Mouse (Mus musculus) kidney, adult 11 months (tissue): ENCODE data around the gene Phrf1.

Experiments used
- DNase-seq: peaks from one replicate; pipeline ENCODE4 v3.0.0; 2022

Gene Phrf1

DNA sequence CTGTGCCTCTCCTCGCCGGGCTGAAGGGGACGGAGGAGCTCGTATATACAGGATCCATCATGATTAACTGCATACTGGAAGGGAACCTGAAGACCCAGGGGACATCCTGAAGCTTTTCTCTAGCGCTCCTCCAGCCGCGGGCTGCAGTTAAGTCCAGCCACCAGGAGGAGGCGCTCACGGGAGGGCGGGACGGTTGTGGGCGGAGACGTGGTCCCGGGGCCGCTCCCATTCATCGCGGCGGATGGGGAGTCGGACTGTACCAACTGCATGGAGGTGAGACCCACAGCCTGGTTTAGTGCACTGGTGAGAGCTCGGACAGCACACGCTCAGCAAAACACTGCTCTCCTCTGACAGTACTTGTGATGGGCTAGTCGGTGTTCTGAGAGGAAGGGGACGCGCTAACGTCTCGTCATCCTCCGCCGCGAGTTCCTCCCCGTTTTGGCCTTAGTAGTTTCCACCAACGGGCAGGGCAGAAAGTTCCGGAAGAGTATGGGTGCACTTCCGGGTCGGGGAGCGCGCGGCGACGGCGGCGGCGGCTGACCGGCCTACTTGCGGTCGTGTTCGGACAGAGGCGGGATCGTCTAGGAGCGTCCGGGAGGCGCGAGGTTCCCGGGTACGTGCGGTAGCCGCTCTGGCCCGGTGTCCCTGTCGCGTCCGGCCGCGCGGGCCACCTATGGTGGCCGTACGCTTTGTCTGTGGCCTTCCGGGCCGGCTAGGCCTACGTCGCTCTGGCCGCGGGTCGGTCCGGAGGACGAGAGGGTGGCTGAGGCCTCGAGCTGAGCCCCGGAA is at the start of gene Phrf1:
TSS of gene Phrf1 (plus strand) at position 506 of the 789 bp plus-strand sequence.
- DNase-seq: peak; percentile 85

GRCm38 (mm10) chr7:141188194-141188593 is 40.4 kb upstream of the Phrf1 start:
- DNase-seq: no peak

DNA sequence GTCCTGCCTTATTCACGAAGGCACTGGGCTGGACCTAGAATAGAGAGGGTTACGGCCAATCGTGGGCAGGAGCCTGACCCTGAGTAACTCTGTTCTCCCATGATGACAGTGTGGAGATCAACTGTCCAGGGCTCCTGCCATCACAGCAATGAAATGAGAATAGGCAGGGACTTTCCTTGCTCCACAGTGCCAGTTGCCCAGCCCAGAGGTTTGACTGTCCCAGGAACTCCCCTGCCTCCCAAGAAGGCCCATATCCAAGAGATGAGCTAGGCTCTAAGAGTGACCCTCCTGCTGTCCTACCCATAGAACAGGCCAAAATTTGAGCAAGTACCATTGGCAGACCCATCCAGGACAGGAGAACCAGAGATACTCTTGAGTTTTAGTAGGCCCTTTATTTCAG is 39.9 kb upstream of the Phrf1 start:
- DNase-seq: no peak

DNA sequence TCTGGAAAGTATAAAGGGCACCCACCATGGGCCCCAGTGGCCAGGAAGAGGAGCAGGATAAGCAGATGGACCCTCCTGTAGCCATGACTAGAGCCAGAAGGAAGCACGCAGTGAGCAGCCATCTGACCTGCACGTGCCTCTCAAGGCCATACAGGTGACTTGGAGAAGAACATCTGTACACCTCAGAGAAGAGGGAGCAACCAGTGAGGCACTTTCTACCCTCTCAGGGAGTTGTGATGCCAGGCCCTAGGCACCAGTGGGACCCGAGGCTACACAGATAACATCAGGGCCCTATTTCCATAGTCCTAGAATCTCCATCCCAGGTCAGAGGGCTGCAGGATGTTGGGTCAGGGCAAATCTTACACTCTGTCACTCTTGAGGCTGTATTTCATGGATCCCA is 38.4 kb upstream of the Phrf1 start:
- no peak for DNase-seq

GRCm38 (mm10) chr7:141191036-141191435 is 37.5 kb upstream of the Phrf1 start:
- peak; percentile 53 for DNase-seq

- no peak for DNase-seq
These were observed 36.5 kb upstream of the Phrf1 start for GRCm38 (mm10) chr7:141191796-141192685.

- DNase-seq: no peak
These were observed 35.7 kb upstream of the Phrf1 start for GRCm38 (mm10) chr7:141192776-141193347.

DNA sequence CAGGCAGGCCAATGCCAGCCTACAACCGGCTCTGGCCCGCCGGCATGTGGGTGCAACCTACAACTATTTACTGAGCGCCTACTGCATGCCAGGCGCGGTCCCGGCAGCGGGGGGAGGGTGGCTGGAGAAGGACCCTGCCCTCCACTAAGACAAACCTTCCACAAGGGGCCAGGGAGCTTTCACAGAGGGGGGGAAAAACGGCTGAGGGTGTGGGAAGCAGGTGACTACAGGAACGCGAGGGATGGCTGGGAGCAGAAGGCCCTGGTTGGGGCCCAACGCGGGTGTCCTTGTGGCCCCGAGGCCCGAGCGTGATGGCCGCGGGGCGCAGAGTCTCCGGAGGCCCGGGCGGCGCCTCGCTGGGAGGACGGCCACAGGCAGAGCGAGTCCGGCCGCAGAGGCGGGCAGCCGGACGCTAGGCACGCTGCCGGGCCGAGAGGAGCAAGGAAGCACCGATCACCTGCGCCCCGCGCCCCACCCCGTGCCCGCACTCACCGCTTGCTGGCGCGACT is 35.2 kb upstream of the Phrf1 start:
- peak; percentile 57 for DNase-seq

DNA sequence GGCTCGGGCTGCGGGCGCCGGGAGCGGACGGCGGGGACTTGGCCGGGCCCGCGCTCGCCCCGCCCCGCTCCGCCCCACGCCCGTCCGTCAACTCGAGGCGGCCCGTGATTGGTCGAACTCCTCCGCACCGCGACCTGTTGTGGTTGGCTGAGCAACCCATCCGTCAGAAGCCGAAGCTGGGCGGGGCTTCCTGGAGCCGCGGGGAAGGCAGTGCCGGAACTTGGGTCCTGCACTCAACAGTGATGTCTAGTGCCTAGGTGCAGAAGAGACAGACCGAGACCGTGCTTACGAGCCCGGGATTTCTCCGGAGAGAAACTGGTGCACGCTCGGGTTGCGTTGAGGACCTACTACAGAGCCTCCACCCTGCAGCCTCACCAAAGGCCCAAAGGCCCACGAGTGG is 34.6 kb upstream of the Phrf1 start, which contains the start of the genes Hras and Lrrc56:
TSS of gene Hras (minus strand) at position 58 of the 400 bp plus-strand sequence.
TSS of gene Lrrc56 (plus strand) at position 210 of the 400 bp plus-strand sequence.
- peak; percentile 97 for DNase-seq

DNA sequence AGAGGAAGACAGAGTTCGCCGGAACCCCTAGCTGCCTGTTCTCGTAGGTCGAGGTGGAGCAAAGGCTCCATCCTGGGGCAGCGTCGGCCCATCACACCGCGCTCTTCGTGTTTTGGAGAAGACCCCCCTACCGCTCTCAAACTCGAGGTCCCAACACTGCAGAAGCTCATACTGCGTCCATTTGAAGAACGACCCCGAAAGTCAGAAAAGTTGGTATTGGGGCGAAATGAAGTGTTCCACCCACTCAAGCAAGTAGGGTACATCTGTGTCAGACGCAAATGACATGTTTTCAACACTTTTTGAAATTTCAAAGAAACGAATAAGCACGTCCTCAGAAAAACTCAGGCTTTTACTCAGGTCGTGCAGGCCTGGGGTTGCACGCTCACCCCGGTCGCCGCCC is 34.2 kb upstream of the Phrf1 start:
- DNase-seq: no peak

DNA sequence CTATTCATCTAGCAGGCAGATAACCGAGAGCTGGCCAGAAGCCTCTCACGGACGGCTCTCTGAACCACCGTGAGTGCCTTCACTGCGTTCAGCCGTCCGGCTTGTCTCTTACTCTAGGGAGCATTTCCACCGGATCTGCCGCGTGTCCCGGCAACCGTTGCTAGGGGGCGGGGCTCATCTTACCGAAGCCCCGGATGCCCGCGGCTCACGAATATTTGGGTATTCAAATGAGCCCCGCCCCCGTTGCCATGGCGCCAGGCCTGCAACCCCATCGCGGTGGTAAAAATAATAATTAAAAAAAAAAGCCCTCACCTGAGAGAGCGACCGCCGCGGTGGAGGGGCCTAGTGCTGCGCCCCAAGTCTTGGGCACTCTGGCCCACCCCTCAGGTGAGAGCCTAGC is 33.8 kb upstream of the Phrf1 start:
- peak; percentile 92 for DNase-seq

DNA sequence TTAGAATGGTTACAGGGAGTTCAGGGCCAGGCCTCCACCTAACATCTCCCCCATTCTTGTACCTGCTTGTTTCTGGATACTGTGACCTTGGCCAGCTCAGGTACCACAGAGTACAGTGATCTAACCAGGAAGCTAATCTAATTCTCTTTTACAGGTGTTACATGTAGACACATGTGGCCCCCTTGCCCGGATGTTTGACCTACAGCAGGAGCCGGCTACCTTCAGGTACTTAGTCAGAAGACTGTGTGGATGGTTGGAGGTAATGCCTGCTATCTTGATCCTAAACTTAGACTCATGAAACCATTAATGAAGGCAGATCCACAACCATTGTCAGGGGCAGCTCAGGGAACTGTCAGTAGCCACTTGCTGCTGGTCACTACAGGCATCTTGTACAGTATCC is 32.8 kb upstream of the Phrf1 start:
- no peak for DNase-seq

GRCm38 (mm10) chr7:141196619-141197282 is 31.8 kb upstream of the Phrf1 start:
- no peak for DNase-seq

DNA sequence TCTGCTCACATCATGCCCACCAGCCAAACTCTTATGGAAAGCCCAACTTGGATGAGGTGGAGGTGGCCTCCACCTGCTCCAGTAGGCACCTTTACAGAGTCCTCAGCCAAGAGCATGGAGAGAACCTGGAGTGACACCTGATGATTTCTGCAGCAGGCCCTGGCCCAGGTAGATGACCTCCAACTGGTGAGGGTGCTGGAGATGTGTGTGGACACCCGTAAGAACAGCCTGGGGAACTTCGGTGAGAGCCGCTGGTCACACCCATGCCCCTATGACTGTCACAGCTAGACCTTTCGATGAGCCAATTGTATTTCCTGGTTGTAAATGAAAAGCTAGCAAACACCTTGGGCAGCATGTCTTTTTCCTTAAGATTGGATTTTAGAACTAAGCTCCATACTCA is 30.5 kb upstream of the Phrf1 start:
- DNase-seq: no peak

GRCm38 (mm10) chr7:141204546-141204945 is 24.0 kb upstream of the Phrf1 start:
- DNase-seq: no peak

GRCm38 (mm10) chr7:141205504-141205903 is 23.1 kb upstream of the Phrf1 start:
- no peak for DNase-seq

GRCm38 (mm10) chr7:141206182-141206937 is 22.2 kb upstream of the Phrf1 start:
- DNase-seq: no peak

GRCm38 (mm10) chr7:141209526-141209925 is 19.1 kb upstream of the Phrf1 start:
- DNase-seq: no peak

DNA sequence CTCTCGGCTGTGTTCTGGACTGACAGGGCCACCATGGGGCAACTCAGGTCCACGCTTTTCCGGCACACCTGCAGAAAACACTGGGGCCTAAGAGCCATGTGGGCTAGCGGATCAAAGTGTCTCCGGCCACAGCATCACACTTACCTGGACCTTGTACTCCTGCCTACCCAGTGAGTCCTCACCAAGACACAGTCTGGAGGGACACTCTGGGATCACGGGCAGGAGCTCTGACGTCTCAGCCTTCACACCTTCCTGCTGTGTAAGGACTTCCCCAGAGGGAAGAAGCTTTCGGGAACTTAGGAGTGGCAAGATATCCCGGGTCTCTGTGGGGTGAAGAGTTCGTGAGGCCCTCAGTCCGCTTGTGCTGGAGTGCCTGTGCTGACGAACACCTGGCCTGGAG is 18.4 kb upstream of the Phrf1 start:
- DNase-seq: no peak

GRCm38 (mm10) chr7:141210606-141211131 is 17.9 kb upstream of the Phrf1 start:
- no peak for DNase-seq

DNA sequence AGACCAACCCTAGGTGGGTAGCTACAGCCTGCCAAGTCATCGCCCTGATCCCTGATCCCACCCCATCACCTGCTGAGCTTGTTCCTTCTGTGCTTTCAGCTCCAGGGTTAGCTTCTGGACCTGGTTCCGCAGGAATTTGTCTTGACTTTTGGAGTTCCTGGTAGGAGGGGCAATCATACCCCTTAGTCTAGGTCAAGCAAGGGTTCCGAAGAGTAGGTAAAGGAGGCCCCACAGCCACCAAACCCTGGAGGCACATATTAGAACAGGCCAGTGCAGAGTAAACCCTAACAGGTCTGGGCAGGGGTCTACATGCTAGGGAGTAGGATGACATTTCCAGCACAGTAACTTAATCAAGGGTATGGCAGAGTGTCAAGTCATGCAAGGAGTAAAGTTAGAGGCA is 15.5 kb upstream of the Phrf1 start:
- no peak for DNase-seq
